Mouse (Mus musculus) heart, postnatal 4 days (tissue): ENCODE measurements around the gene Aspscr1. TPM values are rescaled to one million over a fixed set of nuclear protein-coding genes. Genes with fewer than 3 reads are reported as not detected.
A peak's percentile ranks its signal among the peaks of the same experiment; 100 is the strongest.

ENCODE experiments used
- DNase-seq: peaks from one replicate; pipeline ENCODE4 v3.0.0; 2021
- microRNA-seq, 2 experiments: library from miRNA; unstranded; fragments of <30 nt; microRNA quantifications; one replicate each; pipeline ENCODE4 v1.2.0; 2021 to 2022
- total RNA-seq, 2 experiments: library from RNA; stranded (reverse); gene quantifications; 2 replicates each; pipeline ENCODE4 v1.2.3; 2021

The Aspscr1 gene
- total RNA-seq, 2 experiments from 2014 or later = 62.7 to 64.0 TPM

DNA sequence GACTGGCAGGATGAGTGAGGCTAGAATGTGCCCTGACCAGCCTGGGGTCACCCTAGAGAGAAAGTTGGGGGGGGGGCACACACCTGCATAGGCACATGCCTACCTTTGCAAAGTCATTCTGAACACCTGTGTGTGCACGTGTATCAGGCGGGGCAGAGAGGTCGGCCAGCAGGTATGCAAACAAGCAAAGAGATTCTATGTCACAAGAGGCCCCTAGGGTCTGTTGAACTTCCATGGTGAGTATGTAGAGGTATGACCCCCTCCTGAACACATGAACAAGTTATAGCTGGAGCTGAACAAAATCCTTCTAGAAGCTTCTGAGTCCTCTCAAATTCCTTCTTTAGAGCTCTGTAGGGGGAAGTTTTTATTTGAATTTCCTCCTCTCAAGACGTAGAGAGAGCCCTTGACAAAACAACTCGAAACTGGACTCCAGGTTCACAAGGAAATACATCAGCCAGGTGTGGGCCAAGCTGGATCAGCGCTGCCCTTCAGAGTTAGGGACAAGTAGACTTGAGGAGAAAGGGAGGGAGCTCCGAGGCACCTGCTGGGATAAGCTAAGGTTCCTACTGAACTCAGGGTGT, 71.4 kb downstream of the Aspscr1 start:
- DNase-seq = no peak

DNA sequence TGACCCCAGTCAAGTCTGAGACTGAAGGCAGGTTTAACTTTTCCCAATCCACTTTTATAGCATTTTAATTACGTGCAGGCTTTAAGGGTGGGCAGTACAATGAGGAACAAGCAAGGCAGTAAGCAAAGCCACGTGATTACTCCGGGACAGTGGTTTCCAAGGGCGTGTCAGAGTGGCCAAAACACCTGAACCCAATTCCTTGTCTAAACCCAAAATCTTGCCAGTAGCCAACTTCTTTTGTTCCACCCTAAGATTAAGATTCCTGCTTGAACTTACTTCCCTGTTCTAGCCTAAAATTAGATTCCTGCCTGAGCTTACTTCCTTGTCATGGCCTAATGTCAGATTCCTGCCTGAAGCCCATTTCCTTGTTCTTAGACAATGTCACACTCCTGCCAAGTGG, 75.2 kb downstream of the Aspscr1 start:
- DNase-seq = no peak

DNA sequence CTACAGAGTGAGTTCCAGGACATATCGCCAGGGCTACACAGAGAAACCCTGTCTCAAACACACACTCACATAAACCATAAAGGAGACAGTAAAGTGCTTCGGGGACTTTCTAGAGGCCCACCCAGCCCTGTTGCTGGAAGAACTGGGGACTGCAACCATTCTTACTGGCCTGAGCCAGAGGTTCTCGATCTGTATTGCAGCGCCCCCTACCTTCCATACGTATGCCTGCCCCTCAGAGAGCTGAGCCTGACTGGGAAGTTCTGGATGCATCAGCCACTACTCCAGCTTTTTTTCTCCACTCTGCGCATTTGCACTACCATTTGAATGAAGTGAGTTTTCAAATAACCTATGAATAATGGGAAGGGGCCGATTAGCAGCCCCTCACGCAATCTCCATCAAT, 76.7 kb downstream of the Aspscr1 start:
- peak; percentile 28 for DNase-seq

DNA sequence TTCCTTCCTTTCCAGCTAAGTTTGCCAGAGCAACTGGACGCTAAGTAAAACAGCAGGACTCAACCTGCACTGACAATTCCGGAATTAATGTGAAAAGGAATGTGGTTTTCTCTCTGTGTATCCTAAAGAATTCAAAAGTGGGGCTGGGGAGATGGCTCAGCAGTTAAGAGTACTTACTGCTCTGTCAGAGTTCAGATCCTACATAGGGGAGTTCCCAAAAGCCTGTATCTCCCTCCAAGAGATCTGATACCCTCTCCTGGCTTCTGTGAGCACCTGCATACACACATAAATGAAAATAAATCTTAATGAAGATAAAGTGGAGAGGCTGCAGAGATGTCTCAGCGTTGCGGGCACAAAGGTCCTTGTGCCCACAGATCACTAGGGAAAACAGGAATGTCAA, 78.8 kb downstream of the Aspscr1 start:
- DNase-seq = no peak

Small RNAs within 50 kb of the gene (microRNA-seq; reads per million reads assigned to microRNA genes)
- gene Mir6936 = 0.20 to 0.69 reads per million in 2 experiments

Other genes with a start within 250 kb of the Aspscr1 start
- gene Nploc4, start 235.3 kb upstream of the Aspscr1 start, total RNA-seq = 10 to 100 TPM; 63.3 to 63.8 TPM
- 1 to 10 TPM; 3.0 to 4.0 TPM for gene Tspan10, start 230.3 kb upstream of the Aspscr1 start, total RNA-seq
- gene Pde6g, start 219.5 kb upstream of the Aspscr1 start, total RNA-seq = under 1 TPM; 0.18 to 0.55 TPM
- gene Oxld1, start 214.9 kb upstream of the Aspscr1 start, total RNA-seq = 10 to 100 TPM; 25.1 to 26.1 TPM
- 10 to 100 TPM in 1 of 2 experiments, 1 to 10 TPM in 1; 8.7 to 10.3 TPM for gene Ccdc137, start 214.9 kb upstream of the Aspscr1 start, total RNA-seq
- gene Arl16, start 205.4 kb upstream of the Aspscr1 start, total RNA-seq = 10 to 100 TPM; 13.7 to 17.0 TPM
- 100 to 1,000 TPM; 229 to 250 TPM for gene Mrpl12, start 188.4 kb upstream of the Aspscr1 start, total RNA-seq
- gene Slc25a10, start 181.1 kb upstream of the Aspscr1 start, total RNA-seq = 10 to 100 TPM; 43.7 to 45.7 TPM
- 1 to 10 TPM; 1.7 to 1.8 TPM for gene Gcgr, start 142.3 kb upstream of the Aspscr1 start, total RNA-seq
- 10 to 100 TPM; 76.5 to 82.6 TPM for gene Mcrip1, start 123.2 kb upstream of the Aspscr1 start, total RNA-seq
- under 1 TPM in 1 of 2 experiments, not detected in 1; 0.83 TPM for gene Ppp1r27, start 121.8 kb upstream of the Aspscr1 start, total RNA-seq
- 100 to 1,000 TPM; 353 to 365 TPM for gene P4hb, start 99.7 kb upstream of the Aspscr1 start, total RNA-seq
- gene Arhgdia, start 91.3 kb upstream of the Aspscr1 start, total RNA-seq = 100 to 1,000 TPM; 296 to 308 TPM
- 100 to 1,000 TPM; 134 TPM for gene Alyref, start 74.6 kb upstream of the Aspscr1 start, total RNA-seq
- gene Anapc11, start 74.6 kb upstream of the Aspscr1 start, total RNA-seq = 100 to 1,000 TPM; 117 to 118 TPM
- 1 to 10 TPM; 2.4 to 2.5 TPM for gene Npb, start 64.5 kb upstream of the Aspscr1 start, total RNA-seq
- 10 to 100 TPM; 56.8 to 58.1 TPM for gene Pcyt2, start 55.0 kb upstream of the Aspscr1 start, total RNA-seq
- gene Sirt7, start 47.7 kb upstream of the Aspscr1 start, total RNA-seq = 10 to 100 TPM; 10.2 to 11.7 TPM
- gene Mafg, start 39.4 kb upstream of the Aspscr1 start, total RNA-seq = 10 to 100 TPM; 23.4 to 25.8 TPM
- 1 to 10 TPM; 7.9 to 8.0 TPM for gene Pycr1, start 29.2 kb upstream of the Aspscr1 start, total RNA-seq
- gene Myadml2, start 24.8 kb upstream of the Aspscr1 start, total RNA-seq = 10 to 100 TPM; 26.3 to 28.1 TPM
- under 1 TPM; 0.16 to 0.26 TPM for gene Notum, start 11.8 kb upstream of the Aspscr1 start, total RNA-seq
- gene Cenpx, start 40.8 kb downstream of the Aspscr1 start, total RNA-seq = 10 to 100 TPM; 39.5 to 41.8 TPM
- gene Lrrc45, start 41.0 kb downstream of the Aspscr1 start, total RNA-seq = 10 to 100 TPM; 11.0 to 11.3 TPM
- gene Rac3, start 48.5 kb downstream of the Aspscr1 start, total RNA-seq = 1 to 10 TPM; 1.5 to 1.8 TPM
- 1 to 10 TPM; 3.6 to 4.5 TPM for gene Dcxr, start 54.3 kb downstream of the Aspscr1 start, total RNA-seq
- 1 to 10 TPM; 3.0 to 3.9 TPM for gene Cbr2, start 59.1 kb downstream of the Aspscr1 start, total RNA-seq
- 10 to 100 TPM; 37.1 to 47.2 TPM for gene Hmga1b, start 89.8 kb downstream of the Aspscr1 start, total RNA-seq
- gene Rfng, start 111.2 kb downstream of the Aspscr1 start, total RNA-seq = 10 to 100 TPM; 13.2 to 13.3 TPM
- gene Gps1, start 111.3 kb downstream of the Aspscr1 start, total RNA-seq = 10 to 100 TPM; 73.0 to 78.0 TPM
- gene Dus1l, start 123.4 kb downstream of the Aspscr1 start, total RNA-seq = 10 to 100 TPM; 34.0 to 37.5 TPM
- gene Fasn, start 151.6 kb downstream of the Aspscr1 start, total RNA-seq = 10 to 100 TPM; 59.3 to 63.9 TPM